Comparison of ENCODE assay signal across 21 mouse cellular contexts in genomic region chr10:49786630-49787029, GRCm38 (mm10). TPM values are rescaled to one million over a fixed set of nuclear protein-coding genes. Genes with fewer than 3 reads are reported as not detected.
A peak's percentile ranks its signal among the peaks of the same experiment; 100 is the strongest.
DNase-seq lines count a peak whose midpoint lies in the region; ATAC-seq lines count a peak whose summit lies in the region.
"Had no signal": no experiment of that assay in that cellular context is flagged by ENCODE, and none has a peak within 500 bp of the region (broad histone marks: within the 10 kb centered on the region; RNA-seq: fewer than 3 reads in every experiment).

No protein-coding gene starts in this region.

- no peaks in the 10 kb centered on the region for H3K9me3 ChIP-seq in forebrain, embryonic 16.5 days (ENCODE audit: control insufficient read depth, low read length)
- no peaks in the 10 kb centered on the region for H3K9me3 ChIP-seq in midbrain, embryonic 11.5 days (ENCODE audit: control insufficient read depth, low read length)
- H3K9me3 ChIP-seq in neural tube, embryonic 14.5 days (ENCODE audit: control insufficient read depth, low read length): no peaks in the 10 kb centered on the region
- H3K9me3 ChIP-seq: G1E; limb, embryonic 12.5 days; stomach, embryonic 15.5 days had no signal

- H3K36me3 ChIP-seq in forebrain, embryonic 16.5 days (ENCODE audit: control insufficient read depth, insufficient read depth): no peaks in the 10 kb centered on the region
- H3K36me3 ChIP-seq in midbrain, embryonic 11.5 days (ENCODE audit: control insufficient read depth, insufficient read depth, low read length): no peaks in the 10 kb centered on the region
- H3K36me3 ChIP-seq in neural tube, embryonic 14.5 days (ENCODE audit: control insufficient read depth, insufficient read depth, low read length): no peaks in the 10 kb centered on the region
- H3K36me3 ChIP-seq: G1E; limb, embryonic 12.5 days; stomach, embryonic 15.5 days had no signal

- H3K4me1 ChIP-seq in forebrain, embryonic 16.5 days (replicated peaks; ENCODE audit: control insufficient read depth, insufficient read depth, low read length): peaks cover 27% of the 10 kb centered on the region
- peaks cover 13% of the 10 kb centered on the region for H3K4me1 ChIP-seq in midbrain, embryonic 11.5 days (ENCODE audit: control insufficient read depth, insufficient read depth, low read length)
- H3K4me1 ChIP-seq in neural tube, embryonic 14.5 days (ENCODE audit: control insufficient read depth, insufficient read depth, low read length): peaks cover 8% of the 10 kb centered on the region

- WGBS in forebrain, embryonic 16.5 days: 18% methylated on average over 3 of the region's 3 CpGs
- WGBS in midbrain, embryonic 11.5 days: 44% methylated on average over 3 of the region's 3 CpGs
- WGBS in neural tube, embryonic 14.5 days: 29% methylated on average over 3 of the region's 3 CpGs

- peak overlapping the region; percentile 33; the same call in 1 of the 2 replicates for H3K27ac ChIP-seq in forebrain, embryonic 16.5 days (ENCODE audit: low read length)
- H3K27ac ChIP-seq in midbrain, embryonic 11.5 days (ENCODE audit: low read depth, low read length): no peak overlapping the region
- H3K27ac ChIP-seq in neural tube, embryonic 14.5 days (ENCODE audit: low read depth, low read length): no peak overlapping the region
- H3K27ac ChIP-seq: gastrocnemius, adult 2 months; limb, embryonic 12.5 days; liver, embryonic 14.5 days; stomach, embryonic 15.5 days had no signal

- H3K4me2 ChIP-seq in forebrain, embryonic 16.5 days (ENCODE audit: low read length): peak overlapping the region; percentile 59
- H3K4me2 ChIP-seq in midbrain, embryonic 11.5 days: peak overlapping the region; percentile 30
- H3K4me2 ChIP-seq in neural tube, embryonic 14.5 days (ENCODE audit: low read depth, low read length): peak overlapping the region; percentile 54
- H3K4me2 ChIP-seq: heart, embryonic 11.5 days; limb, embryonic 12.5 days; stomach, embryonic 15.5 days had no signal

- H3K27me3 ChIP-seq in forebrain, embryonic 16.5 days (replicated peaks; ENCODE audit: control insufficient read depth, insufficient read depth, low read length): no peaks in the 10 kb centered on the region
- H3K27me3 ChIP-seq in midbrain, embryonic 11.5 days (ENCODE audit: control insufficient read depth, insufficient read depth, low read length): no peaks in the 10 kb centered on the region
- H3K27me3 ChIP-seq in neural tube, embryonic 14.5 days (ENCODE audit: control insufficient read depth, insufficient read depth, low read length): no peaks in the 10 kb centered on the region

- H3K9ac ChIP-seq in forebrain, embryonic 16.5 days (replicated peaks; ENCODE audit: low read depth, low read length): peak overlapping the region; percentile 40
- no peak overlapping the region for H3K9ac ChIP-seq in midbrain, embryonic 11.5 days (ENCODE audit: low read length)
- H3K9ac ChIP-seq in neural tube, embryonic 14.5 days (replicated peaks; ENCODE audit: low read depth, low read length): peak overlapping the region; percentile 57
- H3K9ac ChIP-seq: limb, embryonic 12.5 days; liver, embryonic 14.5 days; stomach, embryonic 15.5 days had no signal

- H3K4me3 ChIP-seq in forebrain, embryonic 16.5 days (replicated peaks; ENCODE audit: low read length): peak overlapping the region; percentile 46
- H3K4me3 ChIP-seq in midbrain, embryonic 11.5 days (ENCODE audit: low read depth, low read length): peak overlapping the region; percentile 26
- peak overlapping the region; percentile 88 for H3K4me3 ChIP-seq in neural tube, embryonic 14.5 days (ENCODE audit: low read depth, low read length)
- H3K4me3 ChIP-seq: gastrocnemius, adult 2 months; limb, embryonic 12.5 days; stomach, embryonic 15.5 days had no signal

- intact Hi-C loops in left cerebral cortex, postnatal 25 days (cut with DNase I): loop anchor here (5.0 to 10.0 kb wide), 3 partner anchors 411 to 586 kb away; no protein-coding TSS in a partner anchor

- peak; percentile 14 to 23 for DNase-seq in left cerebral cortex, postnatal 25 days (ENCODE audit: low spot score in 2 of 2)
- no peak for DNase-seq in left cerebral cortex, adult 8-10 months (ENCODE audit: low spot score in 2 of 2)
- no peak for DNase-seq in midbrain, embryonic 11.5 days (ENCODE audit: low spot score, missing footprints)
- DNase-seq in spleen, postnatal 10 days (ENCODE audit: low spot score in 2 of 2): no peak
- DNase-seq in kidney, adult 11 months: no peak
- DNase-seq in right cerebral cortex, postnatal 36 days (ENCODE audit: low spot score in 2 of 2): no peak
- DNase-seq: adrenal gland, adult 2 months; gastrocnemius, adult 2 months; kidney, postnatal 25 days; retina, postnatal 1 day; thymus, postnatal 25 days had no signal

- ATAC-seq in forebrain, embryonic 16.5 days: no peak
- ATAC-seq in midbrain, embryonic 11.5 days (ENCODE audit: low FRiP score): no peak
- ATAC-seq in neural tube, embryonic 14.5 days (ENCODE audit: low read depth): no peak
- ATAC-seq: intestine, embryonic 16.5 days; lung, postnatal 0 days had no signal

RNA-seq across cellular contexts. Expression of gene Grik2, which starts 1.9 kb away (rescaled TPM):
- total RNA-seq in left cerebral cortex, postnatal 25 days (2021): 10 to 100 TPM; 70.5 to 80.2 TPM
- 10 to 100 TPM; 72.4 to 91.1 (median 77.2) TPM for total RNA-seq in left cerebral cortex, adult 8-10 months (2022)
- 35.6 and 38.5 TPM in 2 replicates for polyA plus RNA-seq in forebrain, embryonic 16.5 days (2015; fragmentation: Nextera tagmentation; extraction: Ambion mirVana)
- polyA plus RNA-seq in midbrain, embryonic 11.5 days (2014; fragmentation: Nextera tagmentation; extraction: Ambion mirVana): 15.5 and 17.5 TPM in 2 replicates
- 53.9 and 69.6 TPM in 2 replicates for polyA plus RNA-seq in neural tube, embryonic 14.5 days (2014; fragmentation: Nextera tagmentation; extraction: Ambion mirVana)
- total RNA-seq: megakaryocyte, adult 5-6 weeks had no signal
- polyA plus RNA-seq: G1E had no signal

Comparison
In these comparisons a context has a peak if more than half of its experiments do, and no peak if none do; other contexts are left out.
1. DNase-seq: peak in left cerebral cortex, postnatal 25 days (2 of 2); none in left cerebral cortex, adult 8-10 months (0 of 2), midbrain, embryonic 11.5 days (single experiment), spleen, postnatal 10 days (0 of 2), kidney, adult 11 months (single experiment) and right cerebral cortex, postnatal 36 days (0 of 2).
2. H3K4me3 ChIP-seq: peak in every context shown above with its lines; median percentile 88 in neural tube, embryonic 14.5 days; 46 in forebrain, embryonic 16.5 days; 26 in midbrain, embryonic 11.5 days.
3. Peak in every context shown above with its lines, with median percentiles within 50 percentile points of each other: H3K4me2 ChIP-seq.